In genomic region chr1:169921710-169922211, GRCm38 (mm10) we compare ENCODE assay signal across 8 mouse cellular contexts. TPM values are rescaled to one million over a fixed set of nuclear protein-coding genes. Genes with fewer than 3 reads are reported as not detected.
DNase-seq lines count a peak whose midpoint lies in the region; ATAC-seq lines count a peak whose summit lies in the region.

No protein-coding gene starts in this region.

- H3K36me3 ChIP-seq in embryonic facial prominence, embryonic 11.5 days (replicated peaks; ENCODE audit: control insufficient read depth, insufficient read depth, low read depth, low read length), result no peaks in the 10 kb centered on the region
- no peaks in the 10 kb centered on the region for H3K36me3 ChIP-seq in kidney, embryonic 15.5 days

- WGBS in embryonic facial prominence, embryonic 11.5 days, result 20% methylated on average over 8 of the region's 8 CpGs
- 34% methylated on average over 8 of the region's 8 CpGs for WGBS in kidney, embryonic 15.5 days

- no peaks in the 10 kb centered on the region for H3K27me3 ChIP-seq in embryonic facial prominence, embryonic 11.5 days (ENCODE audit: control insufficient read depth, insufficient read depth, low read length)
- peaks cover 15% of the 10 kb centered on the region for H3K27me3 ChIP-seq in kidney, embryonic 15.5 days

- no peaks in the 10 kb centered on the region; the same call in 1 of the 2 replicates for H3K4me1 ChIP-seq in embryonic facial prominence, embryonic 11.5 days (ENCODE audit: control insufficient read depth, insufficient read depth, low read length)
- 0 out of 2 replicates have a peak, but pooled peaks cover 9% of the 10 kb centered on the region for H3K4me1 ChIP-seq in kidney, embryonic 15.5 days

- H3K9ac ChIP-seq in embryonic facial prominence, embryonic 11.5 days (replicated peaks; ENCODE audit: low read length), result no peak overlapping the region
- H3K9ac ChIP-seq in kidney, embryonic 15.5 days, result no peak overlapping the region

- no peak for DNase-seq in frontal cortex, postnatal 25 days (ENCODE audit: low spot score in 2 of 2)
- DNase-seq in urinary bladder, postnatal 14 days (ENCODE audit: low spot score), result peak; percentile 40
- no peak for DNase-seq in urinary bladder, adult 2 months (ENCODE audit: low spot score)
- peak; percentile 80 for DNase-seq in embryonic facial prominence, embryonic 11.5 days (ENCODE audit: low spot score)
- peak; percentile 49 for DNase-seq in lung, postnatal 14 days
- DNase-seq in ovary, postnatal 10 days (ENCODE audit: low spot score), result no peak

- no peaks in the 10 kb centered on the region for H3K9me3 ChIP-seq in embryonic facial prominence, embryonic 11.5 days (replicated peaks; ENCODE audit: control insufficient read depth, low read length)
- no peaks in the 10 kb centered on the region for H3K9me3 ChIP-seq in kidney, embryonic 15.5 days (replicated peaks)

- H3K27ac ChIP-seq in embryonic facial prominence, embryonic 11.5 days (replicated peaks; ENCODE audit: low read depth, low read length), result no peak overlapping the region
- H3K27ac ChIP-seq in kidney, embryonic 15.5 days, result no peak overlapping the region

- H3K4me3 ChIP-seq in embryonic facial prominence, embryonic 11.5 days (ENCODE audit: low read depth, low read length), result no peak overlapping the region
- no peak overlapping the region for H3K4me3 ChIP-seq in kidney, embryonic 15.5 days (replicated peaks)

- H3K4me2 ChIP-seq in embryonic facial prominence, embryonic 11.5 days (ENCODE audit: low read depth, low read length), result no peak overlapping the region
- H3K4me2 ChIP-seq in kidney, embryonic 15.5 days, result peak overlapping the region; percentile 37; the same call in 1 of the 2 replicates

- ATAC-seq in frontal cortex, adult (ENCODE audit: low TSS enrichment), result peak; percentile 45; the same call in 1 of the 2 replicates
- ATAC-seq in embryonic facial prominence, embryonic 11.5 days (replicated peaks; ENCODE audit: insufficient number of reproducible peaks, low FRiP score, low TSS enrichment, low read depth), result no peak
- no peak for ATAC-seq in kidney, embryonic 15.5 days (replicated peaks; ENCODE audit: low FRiP score)

RNA-seq across cellular contexts. Expression of gene Ccdc190, which starts 6.7 kb away (rescaled TPM):
- polyA plus RNA-seq in urinary bladder, adult 2 months (2012; rRNA removed), result 0.11 and 0.19 TPM in 2 replicates
- polyA plus RNA-seq in embryonic facial prominence, embryonic 11.5 days (2014; fragmentation: Nextera tagmentation; extraction: Ambion mirVana), result 0.20 and 0.21 TPM in 2 replicates
- not detected in 2 replicates for polyA plus RNA-seq in kidney, embryonic 15.5 days (2015; fragmentation: Nextera tagmentation; extraction: Ambion mirVana)

RNA-seq across cellular contexts. Expression of gene Hsd17b7, which starts 47.3 kb away (rescaled TPM):
- polyA plus RNA-seq in urinary bladder, adult 2 months (2012; rRNA removed), result 6.1 and 9.3 TPM in 2 replicates
- 15.7 and 16.1 TPM in 2 replicates for polyA plus RNA-seq in embryonic facial prominence, embryonic 11.5 days (2014; fragmentation: Nextera tagmentation; extraction: Ambion mirVana)
- polyA plus RNA-seq in kidney, embryonic 15.5 days (2015; fragmentation: Nextera tagmentation; extraction: Ambion mirVana), result 12.5 and 13.9 TPM in 2 replicates

Comparison
In these comparisons a context has a peak if more than half of its experiments do, and no peak if none do; other contexts are left out.
1. DNase-seq: peak in urinary bladder, postnatal 14 days (single experiment), embryonic facial prominence, embryonic 11.5 days (single experiment) and lung, postnatal 14 days (single experiment); none in frontal cortex, postnatal 25 days (0 of 2), urinary bladder, adult 2 months (single experiment) and ovary, postnatal 10 days (single experiment).